Mouse (Mus musculus) erythroblast, embryonic 14.5 days (primary cell): ENCODE measurements around the gene Snd1. TPM values are rescaled to one million over a fixed set of nuclear protein-coding genes. Genes with fewer than 3 reads are reported as not detected.

Source experiments
- H3K27me3 ChIP-seq: 2 replicates; pipeline ENCODE4 v1.6.1; 2012; ENCODE audit warnings: inconsistent platforms; ENCODE audit not compliant: control insufficient read depth
- H3K36me3 ChIP-seq: 2 replicates; pipeline ENCODE4 v1.6.1; 2012; ENCODE audit warnings: mild to moderate bottlenecking, inconsistent platforms; ENCODE audit not compliant: control insufficient read depth
- H3K4me1 ChIP-seq: 2 replicates; pipeline ENCODE4 v1.6.1; 2012; ENCODE audit warnings: inconsistent platforms; ENCODE audit not compliant: control insufficient read depth
- H3K4me3 ChIP-seq: replicated peaks from 2 replicates; pipeline ENCODE3; 2012; ENCODE audit warnings: moderate library complexity, mild to moderate bottlenecking, inconsistent platforms
- H3K9me3 ChIP-seq: 2 replicates; pipeline ENCODE4 v1.6.1; 2012; ENCODE audit warnings: low read length, inconsistent platforms, mixed read lengths; ENCODE audit not compliant: control insufficient read depth
- GATA1 ChIP-seq: IDR thresholded peaks from 2 replicates; pipeline ENCODE4 v1.6.1; 2012; ENCODE audit warnings: low read length, inconsistent platforms, mixed read lengths
- TAL1 ChIP-seq: IDR thresholded peaks from 3 replicates; pipeline ENCODE4 v1.6.1; 2012; ENCODE audit warnings: low read length, inconsistent platforms, mixed read lengths
- polyA plus RNA-seq: library from polyadenylated mRNA; stranded (reverse); fragments of >175 nt; gene quantifications from 2 replicates; pipeline ENCODE4 v1.2.3, GENCODE M21; 2012

Gene Snd1
- polyA plus RNA-seq, 1 experiment = 1.9 TPM

- peaks cover 14% of the 10 kb centered on the region for H3K4me1 ChIP-seq
These were observed 273.2 kb downstream of the Snd1 start for GRCm38 (mm10) chr6:28747931-28748670.

GRCm38 (mm10) chr6:28749224-28749623 is 274.3 kb downstream of the Snd1 start:
- Histone ChIP-seq H3K4me3 (no peak overlapping the region), H3K4me1 (peaks cover 22% of the 10 kb centered on the region), H3K36me3 (peaks cover 29% of the 10 kb centered on the region), H3K9me3 (no peaks in the 10 kb centered on the region), H3K27me3 (no peaks in the 10 kb centered on the region)
- no peak for TF ChIP-seq TAL1
- no peak for TF ChIP-seq GATA1

More at GRCm38 (mm10) chr6:28747931-28748670, 273.2 kb downstream of the Snd1 start:
- TF ChIP-seq TAL1 = no peak
- TF ChIP-seq GATA1 = no peak
- H3K4me3 ChIP-seq = no peak overlapping the region
- no peaks in the 10 kb centered on the region for H3K9me3 ChIP-seq
- H3K36me3 ChIP-seq = peaks cover 27% of the 10 kb centered on the region
- H3K27me3 ChIP-seq = no peaks in the 10 kb centered on the region

GRCm38 (mm10) chr6:28751186-28751585 is 276.2 kb downstream of the Snd1 start:
- no peaks in the 10 kb centered on the region for H3K27me3 ChIP-seq
- H3K4me1 ChIP-seq = peaks cover 27% of the 10 kb centered on the region
- H3K36me3 ChIP-seq = peaks cover 21% of the 10 kb centered on the region
- H3K4me3 ChIP-seq = no peak overlapping the region
- H3K9me3 ChIP-seq = no peaks in the 10 kb centered on the region
- TF ChIP-seq GATA1 (no peak), TAL1 (no peak)

GRCm38 (mm10) chr6:28753217-28753616 is 278.3 kb downstream of the Snd1 start:
- no peak for TF ChIP-seq GATA1
- Histone ChIP-seq H3K4me1 (peaks cover 26% of the 10 kb centered on the region), H3K4me3 (no peak overlapping the region), H3K36me3 (peaks cover 14% of the 10 kb centered on the region; the same call in 1 of the 2 replicates), H3K9me3 (no peaks in the 10 kb centered on the region), H3K27me3 (no peaks in the 10 kb centered on the region)

- peaks cover 12% of the 10 kb centered on the region; the same call in 1 of the 2 replicates for H3K36me3 ChIP-seq
- no peak for TF ChIP-seq GATA1
- no peak for TF ChIP-seq TAL1
- H3K27me3 ChIP-seq = no peaks in the 10 kb centered on the region
- no peak overlapping the region for H3K4me3 ChIP-seq
- H3K9me3 ChIP-seq = no peaks in the 10 kb centered on the region
- H3K4me1 ChIP-seq = peaks cover 26% of the 10 kb centered on the region
These were observed 278.7 kb downstream of the Snd1 start for GRCm38 (mm10) chr6:28753681-28754080.

- H3K4me3 ChIP-seq = no peak overlapping the region
- TF ChIP-seq GATA1 (no peak), TAL1 (no peak; the same call in 2 of the 3 replicates)
- H3K27me3 ChIP-seq = no peaks in the 10 kb centered on the region
- H3K36me3 ChIP-seq = peaks cover 12% of the 10 kb centered on the region; the same call in 1 of the 2 replicates
- H3K4me1 ChIP-seq = peaks cover 26% of the 10 kb centered on the region
- H3K9me3 ChIP-seq = no peaks in the 10 kb centered on the region
These were observed 279.4 kb downstream of the Snd1 start for GRCm38 (mm10) chr6:28754127-28754898.

- peaks cover 26% of the 10 kb centered on the region for H3K4me1 ChIP-seq
- no peaks in the 10 kb centered on the region for H3K27me3 ChIP-seq
- H3K9me3 ChIP-seq = no peaks in the 10 kb centered on the region
- H3K36me3 ChIP-seq = peaks cover 7% of the 10 kb centered on the region; the same call in 1 of the 2 replicates
- TF ChIP-seq GATA1 = no peak
- TF ChIP-seq TAL1 = no peak
- no peak overlapping the region for H3K4me3 ChIP-seq
These were observed 281.5 kb downstream of the Snd1 start for GRCm38 (mm10) chr6:28756306-28757018.

- TF ChIP-seq TAL1 (no peak), GATA1 (no peak)
These were observed 283.4 kb downstream of the Snd1 start for GRCm38 (mm10) chr6:28758293-28758692.

More at GRCm38 (mm10) chr6:28758293-28758692, 283.4 kb downstream of the Snd1 start:
- H3K27me3 ChIP-seq = no peaks in the 10 kb centered on the region
- H3K4me1 ChIP-seq = peaks cover 22% of the 10 kb centered on the region
- H3K36me3 ChIP-seq = peaks cover 5% of the 10 kb centered on the region; the same call in 1 of the 2 replicates
- no peak overlapping the region for H3K4me3 ChIP-seq
- no peaks in the 10 kb centered on the region for H3K9me3 ChIP-seq
